Mouse (Mus musculus) macrophage (primary cell): Measurements from ENCODE around the gene Mindy4b-ps. TPM values are rescaled to one million over a fixed set of nuclear protein-coding genes. Genes with fewer than 3 reads are reported as not detected.

Experiments
- H3K27ac ChIP-seq: fragments of 350-480 bp; formaldehyde crosslinking; 2 replicates; pipeline ENCODE4 v1.9.0; 2021
- H3K36me3 ChIP-seq: fragments of 350-480 bp; formaldehyde crosslinking; 2 replicates; pipeline ENCODE4 v1.9.0; 2021; ENCODE audit errors: inconsistent target
- H3K4me3 ChIP-seq: fragments of 350-480 bp; formaldehyde crosslinking; 2 replicates; pipeline ENCODE4 v1.9.0; 2021; ENCODE audit errors: inconsistent target
- H3K79me2 ChIP-seq: fragments of 350-480 bp; formaldehyde crosslinking; 2 replicates; pipeline ENCODE4 v1.9.0; 2021; ENCODE audit errors: inconsistent target
- WGBS: methylation state at CpG from one replicate; pipeline ENCODE4 v1.1.7; 2026; ENCODE audit warnings: inconsistent platforms; ENCODE audit not compliant: missing documents; 5-methylcytosine and 5-hydroxymethylcytosine counted together
- polyA plus RNA-seq: library from polyadenylated mRNA; stranded (reverse); fragments of 250-400 nt; gene quantifications from 3 replicates; pipeline ENCODE4 v1.2.4, GENCODE M21; 2018; ENCODE audit warnings: inconsistent platforms

Gene Mindy4b-ps
- polyA plus RNA-seq, 1 experiment from 2014 or later: not detected

DNA sequence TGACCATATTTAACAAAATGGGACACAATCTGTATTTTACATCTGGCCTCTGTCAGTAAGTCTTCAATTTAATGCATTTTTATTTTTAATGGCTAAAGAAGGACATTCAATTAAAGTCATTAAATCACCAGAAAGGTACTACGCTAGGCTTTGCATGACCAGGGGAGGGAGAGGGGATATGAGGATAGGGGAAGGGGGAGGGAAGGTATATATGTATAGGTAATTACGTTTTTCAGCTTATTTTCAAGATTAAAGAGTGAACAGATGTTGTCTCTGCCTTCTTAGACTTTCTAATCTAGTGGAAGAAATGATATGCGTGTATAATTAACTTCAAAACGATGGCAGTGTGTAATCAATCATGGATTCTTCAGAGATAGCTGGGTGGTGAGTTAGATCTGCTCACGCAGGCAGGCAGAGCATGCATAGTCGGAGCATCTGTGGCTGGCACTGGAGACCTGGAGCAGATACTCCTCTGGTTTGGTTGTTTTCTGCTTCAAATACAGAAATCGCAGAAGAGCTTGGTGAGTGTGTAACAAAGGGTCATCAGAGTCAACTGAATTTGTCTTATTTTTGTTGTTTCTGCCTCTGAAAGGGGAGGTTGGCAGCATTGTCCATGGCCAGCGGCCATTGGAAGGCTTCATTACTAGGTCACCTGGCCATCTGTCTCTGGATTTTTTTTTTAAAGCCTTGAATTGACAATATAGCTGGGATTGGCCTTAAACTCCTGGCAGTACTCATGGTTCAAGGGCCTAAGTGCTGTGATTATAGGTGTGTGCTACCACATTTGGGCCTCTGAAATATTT is 70.1 kb downstream of the Mindy4b-ps start:
- Histone ChIP-seq H3K79me2 (no peaks in the 10 kb centered on the region), H3K36me3 (no peaks in the 10 kb centered on the region), H3K4me3 (no peak overlapping the region), H3K27ac (no peak overlapping the region)
- 92% methylated on average over 8 of the region's 8 CpGs for WGBS

- Histone ChIP-seq H3K4me3 (no peak overlapping the region), H3K27ac (no peak overlapping the region), H3K36me3 (no peaks in the 10 kb centered on the region), H3K79me2 (no peaks in the 10 kb centered on the region)
These were observed 73.4 kb downstream of the Mindy4b-ps start for GRCm38 (mm10) chr3:58748724-58749123.

DNA sequence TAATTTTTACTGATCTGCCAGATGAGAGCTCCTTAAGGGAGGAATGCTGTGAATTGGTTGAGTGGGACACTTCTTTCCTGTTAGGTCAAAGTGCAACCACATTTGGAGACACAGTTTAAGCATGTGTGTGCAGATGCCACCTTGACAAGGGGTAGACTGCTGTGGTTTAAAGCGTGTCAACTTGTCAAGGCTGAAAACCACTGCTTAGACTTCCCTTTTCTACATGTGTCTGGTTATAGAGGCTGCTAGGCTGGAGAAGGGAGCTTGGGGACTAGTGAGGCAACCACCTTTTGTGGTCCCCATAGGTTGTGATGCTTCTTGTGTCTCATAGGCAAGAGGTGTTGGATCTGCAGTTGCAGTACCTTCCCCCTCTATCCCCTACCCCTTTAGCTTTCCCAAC is 74.2 kb downstream of the Mindy4b-ps start:
- Histone ChIP-seq H3K4me3 (no peak overlapping the region), H3K27ac (no peak overlapping the region), H3K36me3 (no peaks in the 10 kb centered on the region), H3K79me2 (no peaks in the 10 kb centered on the region)
- WGBS: 0% methylated on average over 1 of the region's 1 CpGs

GRCm38 (mm10) chr3:58739536-58739935 is 82.6 kb downstream of the Mindy4b-ps start:
- Histone ChIP-seq H3K4me3 (no peak overlapping the region), H3K79me2 (no peaks in the 10 kb centered on the region), H3K27ac (no peak overlapping the region), H3K36me3 (no peaks in the 10 kb centered on the region)
- WGBS: 78% methylated on average over 2 of the region's 2 CpGs

Other genes starting within 250 kb of the Mindy4b-ps start
- gene Selenot, start 245.7 kb downstream of the Mindy4b-ps start, polyA plus RNA-seq: 154 to 176 TPM (median 162 TPM) in 3 replicates
- gene Erich6, start 185.1 kb downstream of the Mindy4b-ps start, polyA plus RNA-seq: not detected in 3 replicates
- 3.3 to 6.7 TPM (median 6.2 TPM) in 3 replicates for gene Siah2, start 129.9 kb downstream of the Mindy4b-ps start, polyA plus RNA-seq
- gene Clrn1, start 63.0 kb upstream of the Mindy4b-ps start, polyA plus RNA-seq: not detected in 3 replicates
- gene Med12l, start 183.5 kb upstream of the Mindy4b-ps start, polyA plus RNA-seq: 0.25 to 0.93 TPM (median 0.47 TPM) in 3 replicates